27 mouse cellular contexts compared by ENCODE assay signal in genomic region chr5:8120087-8120486, GRCm38 (mm10).
DNase-seq lines count a peak whose midpoint lies in the region; ATAC-seq and TF ChIP-seq lines count a peak whose summit lies in the region.
"Had no signal": no experiment of that assay in that cellular context is flagged by ENCODE, and none has a peak within 500 bp of the region (broad histone marks: within the 10 kb centered on the region; RNA-seq: fewer than 3 reads in every experiment).

No protein-coding gene starts in this region.

- no peak overlapping the region for H3K9ac ChIP-seq in midbrain, embryonic 11.5 days (ENCODE audit: low read length)
- H3K9ac ChIP-seq in midbrain, embryonic 16.5 days (ENCODE audit: low read depth, low read length), result no peak overlapping the region
- H3K9ac ChIP-seq in kidney, embryonic 16.5 days (replicated peaks; ENCODE audit: low read length), result no peak overlapping the region
- H3K9ac ChIP-seq: embryonic facial prominence, embryonic 12.5 days; forebrain, embryonic 12.5 days had no signal

- no peak overlapping the region for H3K4me3 ChIP-seq in midbrain, embryonic 11.5 days (ENCODE audit: low read depth, low read length)
- H3K4me3 ChIP-seq in midbrain, embryonic 16.5 days (ENCODE audit: low read depth, low read length), result no peak overlapping the region
- H3K4me3 ChIP-seq in kidney, embryonic 16.5 days (ENCODE audit: low read length), result no peak overlapping the region
- H3K4me3 ChIP-seq: embryonic facial prominence, embryonic 10.5 days; embryonic facial prominence, embryonic 12.5 days; erythroblast, embryonic 14.5 days; forebrain, embryonic 10.5 days; forebrain, embryonic 12.5 days had no signal

- POLR2A ChIA-PET in Patski (lab: Charles Lee), result no interaction called here

- 90% methylated on average over 2 of the region's 2 CpGs for WGBS in midbrain, embryonic 11.5 days
- WGBS in midbrain, embryonic 16.5 days, result 86% methylated on average over 2 of the region's 2 CpGs
- WGBS in kidney, embryonic 16.5 days, result 86% methylated on average over 2 of the region's 2 CpGs

- ATAC-seq in midbrain, embryonic 11.5 days (ENCODE audit: low FRiP score), result no peak
- ATAC-seq in midbrain, embryonic 16.5 days, result no peak
- ATAC-seq in Patski, result peak; percentile 58
- no peak for ATAC-seq in kidney, embryonic 16.5 days (ENCODE audit: low FRiP score, low TSS enrichment)
- ATAC-seq: activated CD4-positive, CD25-positive, alpha-beta regulatory T cell, adult 4 months; CD4-positive, CD25-positive, alpha-beta regulatory T cell, adult 4 months; forebrain, embryonic 14.5 days; forebrain, embryonic 16.5 days had no signal

- DNase-seq in midbrain, embryonic 11.5 days (ENCODE audit: low spot score, missing footprints), result peak; percentile 47
- DNase-seq in Muller cell, postnatal 12 days (ENCODE audit: inconsistent ontology term), result peak; percentile 87
- no peak for DNase-seq in Patski (ENCODE audit: low read depth, low spot score)
- DNase-seq in testis, postnatal 10 days (ENCODE audit: low spot score), result no peak
- DNase-seq in T-cell, adult 2 months (ENCODE audit: low spot score), result no peak
- DNase-seq: adrenal gland, adult 8-10 months; adrenal gland, postnatal 14 days; adrenal gland, postnatal 36 days; B cell, adult 2 months; cerebellum, adult 11-12 months; cerebellum, adult 2 months; cerebellum, adult 9-10 months; cerebellum, postnatal 10 days; cerebellum, postnatal 25 days had no signal

- no peak overlapping the region for H3K27ac ChIP-seq in midbrain, embryonic 11.5 days (ENCODE audit: low read depth, low read length)
- H3K27ac ChIP-seq in midbrain, embryonic 16.5 days (ENCODE audit: low read length), result no peak overlapping the region
- no peak overlapping the region for H3K27ac ChIP-seq in kidney, embryonic 16.5 days (ENCODE audit: low read length)
- H3K27ac ChIP-seq: embryonic facial prominence, embryonic 10.5 days; embryonic facial prominence, embryonic 12.5 days; forebrain, embryonic 10.5 days; forebrain, embryonic 12.5 days had no signal

- TF ChIP-seq CTCF in Patski (IDR thresholded peaks at IDR 0.05), result no peak

- CTCF ChIA-PET in Patski (lab: Charles Lee), result interaction anchor here (1.2 kb wide), 1 partner anchor 11 kb away, joined by 3 read pairs; no protein-coding TSS in a partner anchor

- H3K4me2 ChIP-seq in midbrain, embryonic 11.5 days, result no peak overlapping the region
- H3K4me2 ChIP-seq in midbrain, embryonic 16.5 days (ENCODE audit: low read length), result no peak overlapping the region
- no peak overlapping the region for H3K4me2 ChIP-seq in kidney, embryonic 16.5 days (replicated peaks; ENCODE audit: low read depth, low read length)
- H3K4me2 ChIP-seq: embryonic facial prominence, embryonic 12.5 days; forebrain, embryonic 12.5 days had no signal

- H3K4me1 ChIP-seq in midbrain, embryonic 11.5 days (ENCODE audit: control insufficient read depth, insufficient read depth, low read length), result no peaks in the 10 kb centered on the region
- H3K4me1 ChIP-seq in midbrain, embryonic 16.5 days (ENCODE audit: control insufficient read depth, insufficient read depth, low read length), result no peaks in the 10 kb centered on the region
- no peaks in the 10 kb centered on the region for H3K4me1 ChIP-seq in kidney, embryonic 16.5 days (ENCODE audit: insufficient read depth, low read length)
- H3K4me1 ChIP-seq: embryonic facial prominence, embryonic 10.5 days; embryonic facial prominence, embryonic 12.5 days; forebrain, embryonic 10.5 days; forebrain, embryonic 12.5 days had no signal

- H3K9me3 ChIP-seq in midbrain, embryonic 11.5 days (ENCODE audit: control insufficient read depth, low read length), result no peaks in the 10 kb centered on the region
- H3K9me3 ChIP-seq in midbrain, embryonic 16.5 days (replicated peaks; ENCODE audit: control insufficient read depth, low read length, poor library complexity, severe bottlenecking), result peaks cover 5% of the 10 kb centered on the region; the same call in 1 of the 2 replicates
- peaks cover 2% of the 10 kb centered on the region; the same call in 1 of the 2 replicates for H3K9me3 ChIP-seq in kidney, embryonic 16.5 days (ENCODE audit: low read length)
- H3K9me3 ChIP-seq: embryonic facial prominence, embryonic 10.5 days; embryonic facial prominence, embryonic 12.5 days; forebrain, embryonic 12.5 days; G1E had no signal

- no peaks in the 10 kb centered on the region for H3K36me3 ChIP-seq in midbrain, embryonic 11.5 days (ENCODE audit: control insufficient read depth, insufficient read depth, low read length)
- H3K36me3 ChIP-seq in midbrain, embryonic 16.5 days (ENCODE audit: control insufficient read depth, insufficient read depth, low read length), result peaks cover 11% of the 10 kb centered on the region
- H3K36me3 ChIP-seq in kidney, embryonic 16.5 days (ENCODE audit: insufficient read depth, low read length), result no peaks in the 10 kb centered on the region
- H3K36me3 ChIP-seq: embryonic facial prominence, embryonic 10.5 days; G1E had no signal

- no peaks in the 10 kb centered on the region for H3K27me3 ChIP-seq in midbrain, embryonic 11.5 days (ENCODE audit: control insufficient read depth, insufficient read depth, low read length)
- no peaks in the 10 kb centered on the region for H3K27me3 ChIP-seq in midbrain, embryonic 16.5 days (ENCODE audit: control insufficient read depth, insufficient read depth, low read depth, low read length)
- no peaks in the 10 kb centered on the region for H3K27me3 ChIP-seq in Patski
- H3K27me3 ChIP-seq in kidney, embryonic 16.5 days (ENCODE audit: insufficient read depth, low read length), result no peaks in the 10 kb centered on the region
- H3K27me3 ChIP-seq: CH12.LX; embryonic facial prominence, embryonic 12.5 days; forebrain, embryonic 12.5 days had no signal

- in situ Hi-C loops in Patski (cut with MboI; ENCODE audit: low pct_unique_long_range_greater_than_20kb), result no loop called here

Comparison
In these comparisons a context has a peak if more than half of its experiments do, and no peak if none do; other contexts are left out.
1. DNase-seq: peak in midbrain, embryonic 11.5 days (single experiment) and Muller cell, postnatal 12 days (single experiment); none in Patski (single experiment), testis, postnatal 10 days (single experiment) and T-cell, adult 2 months (single experiment).